Mouse (Mus musculus) E14TG2a.4 (cell line): ENCODE measurements around the gene Rin2.

ENCODE experiments used
- CTCF ChIP-seq: conservative IDR thresholded peaks from 2 replicates; pipeline ENCODE4 v1.5.1; 2014; ENCODE audit warnings: low read length
- NANOG ChIP-seq: IDR thresholded peaks from 2 replicates; pipeline ENCODE4 v1.6.1; 2014; ENCODE audit warnings: borderline replicate concordance, low read length, mixed read lengths
- POU5F1 ChIP-seq: IDR thresholded peaks from 2 replicates; pipeline ENCODE4 v1.6.1; 2014; ENCODE audit warnings: low read length, borderline replicate concordance

- TF ChIP-seq NANOG (no peak), CTCF (no peak), POU5F1 (no peak)
Observed at GRCm38 (mm10) chr2:145855831-145856230, 180.8 kb downstream of the Rin2 start.
